Mouse (Mus musculus) intestine, postnatal 0 days (tissue): ENCODE results near the gene Coa4. TPM values are rescaled to one million over a fixed set of nuclear protein-coding genes. Genes with fewer than 3 reads are reported as not detected.
A peak's percentile ranks its signal among the peaks of the same experiment; 100 is the strongest.
"Not testable (repeated sequence)": the region's sequence is repeated elsewhere in the genome, so short reads cannot be mapped to it uniquely, and the experiment has no call there.

ENCODE experiments used
- ATAC-seq: fragments of 200-750 bp; cut with Nextera tagmentation; 2 replicates; pipeline ENCODE4 v1.8.0; 2017; ENCODE audit warnings: mild to moderate bottlenecking, moderate TSS enrichment, moderate library complexity
- H3K27ac ChIP-seq: fragments of 300-500 bp; sonication (generic); 2 replicates; pipeline ENCODE4 v1.5.1; 2014; ENCODE audit warnings: mild to moderate bottlenecking, low read depth, low read length, moderate library complexity
- H3K27me3 ChIP-seq: fragments of 300-500 bp; sonication (generic); replicated peaks from 2 replicates; pipeline ENCODE4 v1.6.1; 2014; ENCODE audit warnings: low read length, mixed read lengths; ENCODE audit not compliant: control insufficient read depth, insufficient read depth
- H3K36me3 ChIP-seq: fragments of 300-500 bp; sonication (generic); 2 replicates; pipeline ENCODE4 v1.6.1; 2014; ENCODE audit warnings: mild to moderate bottlenecking, moderate library complexity; ENCODE audit not compliant: control insufficient read depth, insufficient read depth
- H3K4me1 ChIP-seq: fragments of 300-500 bp; sonication (generic); replicated peaks from 2 replicates; pipeline ENCODE4 v1.6.1; 2014; ENCODE audit warnings: antibody characterized with exemption, low read length, mixed read lengths; ENCODE audit not compliant: control insufficient read depth, insufficient read depth
- H3K4me2 ChIP-seq: fragments of 300-500 bp; sonication (generic); replicated peaks from 2 replicates; pipeline ENCODE4 v1.6.1; 2014; ENCODE audit warnings: low read depth, mild to moderate bottlenecking, moderate library complexity
- H3K4me3 ChIP-seq: fragments of 300-500 bp; sonication (generic); 2 replicates; pipeline ENCODE4 v1.5.1; 2014; ENCODE audit warnings: low read depth, low read length
- H3K9ac ChIP-seq: fragments of 300-500 bp; sonication (generic); 2 replicates; pipeline ENCODE4 v1.6.1; 2014; ENCODE audit warnings: mild to moderate bottlenecking, low read depth, low read length
- H3K9me3 ChIP-seq: fragments of 300-500 bp; sonication (generic); 2 replicates; pipeline ENCODE4 v1.6.1; 2016; ENCODE audit warnings: mixed run types; ENCODE audit not compliant: control insufficient read depth
- CTCF ChIP-seq: sonication (generic); IDR thresholded peaks from 2 replicates; pipeline ENCODE4 v1.5.1; 2016; ENCODE audit warnings: low read depth, mild to moderate bottlenecking, control low read depth, antibody characterized with exemption, moderate library complexity
- WGBS: fragments of 180-500 bp; shearing (Covaris S2); extraction: QIAGEN DNeasy Blood & Tissue Kit; methylation state at CpG from one replicate; pipeline ENCODE4 v1.1.7; 2014; 5-methylcytosine and 5-hydroxymethylcytosine counted together
- polyA plus RNA-seq: library from polyadenylated mRNA; unstranded; fragments of >200 nt; fragmentation: Nextera tagmentation; extraction: Ambion mirVana; gene quantifications from 2 replicates; pipeline ENCODE4 v1.2.1, GENCODE M21; 2015

Coa4 gene
- polyA plus RNA-seq, 1 experiment from 2014 or later = 54.1 TPM

DNA sequence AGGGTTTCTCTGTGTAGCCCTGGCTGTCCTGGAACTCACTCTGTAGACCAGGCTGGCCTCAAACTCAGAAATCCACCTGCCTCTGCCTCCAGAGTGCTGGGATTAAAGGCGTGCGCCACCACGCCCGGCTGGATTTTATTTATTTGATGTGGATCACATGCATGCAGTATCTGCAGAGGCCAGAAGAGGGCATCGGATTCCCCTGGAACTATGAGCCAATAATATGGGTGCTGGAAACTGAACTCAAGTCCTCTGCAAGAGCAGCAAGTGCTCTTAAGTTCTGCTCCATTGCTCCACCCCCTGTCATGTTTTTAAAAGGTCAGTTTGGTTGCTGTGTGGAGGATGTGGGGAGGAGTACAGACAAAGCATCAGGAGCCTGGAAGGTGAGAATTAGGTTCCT lies 30.4 kb downstream of the Coa4 start:
- 80% methylated on average over 5 of the region's 5 CpGs for WGBS
- TF ChIP-seq CTCF = peak; percentile 42
- not testable (repeated sequence) for H3K27me3 ChIP-seq

DNA sequence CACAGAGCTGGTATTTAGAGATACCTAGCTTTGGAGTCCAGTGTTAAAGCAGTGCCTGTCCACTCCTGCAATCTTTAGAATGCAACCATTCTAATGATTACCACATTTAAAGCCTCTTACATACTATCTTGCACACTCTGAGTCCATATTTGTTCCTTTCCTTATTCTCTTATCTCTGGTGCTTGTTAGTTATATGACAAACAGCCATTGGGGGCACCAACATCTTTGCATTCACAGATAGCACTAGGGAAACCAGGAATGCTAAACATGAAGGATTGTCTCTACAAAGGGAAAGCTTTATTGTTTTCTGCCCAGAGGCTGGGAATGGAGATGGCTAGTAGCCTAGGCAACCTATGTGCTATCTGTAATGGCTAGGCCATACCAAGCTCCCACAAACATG lies 33.0 kb downstream of the Coa4 start:
- no peaks in the 10 kb centered on the region for H3K9me3 ChIP-seq
- no peaks in the 10 kb centered on the region for H3K4me1 ChIP-seq
- no peak for ATAC-seq
- no peak overlapping the region for H3K9ac ChIP-seq
- H3K27me3 ChIP-seq = no peaks in the 10 kb centered on the region
- H3K4me3 ChIP-seq = no peak overlapping the region
- H3K27ac ChIP-seq = no peak overlapping the region
- no peak for TF ChIP-seq CTCF
- no peak overlapping the region for H3K4me2 ChIP-seq
- peaks cover 18% of the 10 kb centered on the region; the same call in 1 of the 2 replicates for H3K36me3 ChIP-seq

More for the DNA sequence above, 30.4 kb downstream of the Coa4 start:
- H3K4me2 ChIP-seq, H3K4me3 ChIP-seq, H3K9me3 ChIP-seq, H3K9ac ChIP-seq, H3K4me1 ChIP-seq, ATAC-seq, H3K27ac ChIP-seq: not testable (repeated sequence)
- peaks cover 11% of the 10 kb centered on the region; the same call in 1 of the 2 replicates for H3K36me3 ChIP-seq

DNA sequence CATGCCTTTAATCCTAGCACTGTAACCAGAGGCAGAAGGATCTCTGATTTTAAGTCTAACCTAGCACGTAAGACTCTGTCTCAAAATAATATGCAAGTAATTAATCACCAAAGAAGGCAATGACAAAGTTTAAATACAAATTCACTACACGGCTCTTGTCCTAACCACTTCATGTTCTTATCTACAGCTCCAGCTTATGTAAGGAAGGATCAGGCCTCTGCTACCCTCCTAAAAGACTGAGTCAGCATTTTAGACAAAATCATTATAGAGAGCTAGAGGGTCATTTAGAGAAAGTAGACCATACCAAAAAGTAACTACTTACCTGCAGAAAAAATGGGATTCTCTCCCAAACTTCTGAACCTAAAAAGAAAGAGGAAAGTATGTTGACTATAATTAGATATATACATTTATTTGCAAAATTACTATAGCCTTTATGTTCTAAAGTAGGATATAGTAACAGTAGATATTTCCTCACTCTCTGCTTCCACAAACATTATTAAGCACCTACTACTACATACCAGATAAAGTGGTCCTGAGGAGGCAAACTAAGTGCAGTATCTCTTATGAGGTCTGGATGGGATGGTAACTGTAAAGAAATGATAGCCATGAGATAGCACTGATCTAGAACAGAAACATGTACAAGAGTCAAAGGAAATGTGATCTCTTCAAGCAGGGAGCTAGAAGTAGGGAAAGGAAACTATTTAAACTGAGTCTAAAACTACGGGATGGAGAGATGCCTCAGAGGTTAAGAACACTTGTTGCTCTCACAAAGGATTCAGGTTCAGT lies 34.3 kb downstream of the Coa4 start:
- TF ChIP-seq CTCF = no peak
- no peak overlapping the region for H3K4me3 ChIP-seq
- H3K4me1 ChIP-seq = no peaks in the 10 kb centered on the region
- no peak overlapping the region for H3K27ac ChIP-seq
- H3K4me2 ChIP-seq = no peak overlapping the region
- peaks cover 18% of the 10 kb centered on the region; the same call in 1 of the 2 replicates for H3K36me3 ChIP-seq
- ATAC-seq = no peak
- no peak overlapping the region for H3K9ac ChIP-seq
- H3K27me3 ChIP-seq = no peaks in the 10 kb centered on the region
- no peaks in the 10 kb centered on the region for H3K9me3 ChIP-seq
- WGBS = 82% methylated on average over 3 of the region's 3 CpGs

GRCm38 (mm10) chr7:100572061-100572460 lies 35.2 kb downstream of the Coa4 start:
- no peaks in the 10 kb centered on the region for H3K4me1 ChIP-seq
- no peaks in the 10 kb centered on the region for H3K9me3 ChIP-seq
- H3K9ac ChIP-seq = no peak overlapping the region
- peaks cover 18% of the 10 kb centered on the region; the same call in 1 of the 2 replicates for H3K36me3 ChIP-seq
- no peak overlapping the region for H3K4me2 ChIP-seq
- 82% methylated on average over 4 of the region's 4 CpGs for WGBS
- no peak overlapping the region for H3K27ac ChIP-seq
- no peak for ATAC-seq
- no peak for TF ChIP-seq CTCF
- H3K27me3 ChIP-seq = no peaks in the 10 kb centered on the region
- H3K4me3 ChIP-seq = no peak overlapping the region

GRCm38 (mm10) chr7:100572704-100573103 lies 35.8 kb downstream of the Coa4 start:
- ATAC-seq = no peak
- Histone ChIP-seq H3K9ac (no peak overlapping the region), H3K27ac (no peak overlapping the region), H3K36me3 (peaks cover 18% of the 10 kb centered on the region; the same call in 1 of the 2 replicates), H3K4me2 (no peak overlapping the region), H3K27me3 (no peaks in the 10 kb centered on the region), H3K9me3 (no peaks in the 10 kb centered on the region), H3K4me1 (no peaks in the 10 kb centered on the region), H3K4me3 (no peak overlapping the region)
- 87% methylated on average over 4 of the region's 4 CpGs for WGBS
- no peak for TF ChIP-seq CTCF

DNA sequence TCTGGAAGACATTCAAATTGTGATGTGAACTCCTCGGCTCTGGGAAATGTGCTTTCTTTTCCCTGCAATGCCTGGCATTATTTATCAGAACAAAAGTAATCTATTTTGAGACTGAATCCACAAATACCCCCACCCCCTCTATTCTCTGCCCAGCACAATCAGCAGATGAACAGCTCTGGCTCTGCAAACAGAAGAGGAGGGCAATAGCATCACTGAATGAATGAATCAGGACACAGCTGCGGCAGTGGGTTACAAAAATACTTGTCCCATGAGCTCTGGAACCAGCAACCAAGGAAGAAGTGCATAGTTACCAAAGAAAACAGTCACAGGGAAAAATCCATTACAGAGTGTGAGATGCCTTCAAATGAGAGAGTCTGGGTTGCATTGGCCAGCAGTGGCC lies 41.9 kb downstream of the Coa4 start:
- TF ChIP-seq CTCF = no peak
- Histone ChIP-seq H3K36me3 (0 out of 2 replicates have a peak, but pooled peaks cover 5% of the 10 kb centered on the region), H3K4me1 (peaks cover 2% of the 10 kb centered on the region; the same call in 1 of the 2 replicates), H3K27me3 (no peaks in the 10 kb centered on the region), H3K9ac (no peak overlapping the region), H3K27ac (no peak overlapping the region), H3K4me3 (no peak overlapping the region), H3K4me2 (no peak overlapping the region), H3K9me3 (no peaks in the 10 kb centered on the region)
- 85% methylated on average over 2 of the region's 2 CpGs for WGBS
- ATAC-seq = no peak
